Mouse (Mus musculus): ENCODE results near the gene Adk.

DNA sequence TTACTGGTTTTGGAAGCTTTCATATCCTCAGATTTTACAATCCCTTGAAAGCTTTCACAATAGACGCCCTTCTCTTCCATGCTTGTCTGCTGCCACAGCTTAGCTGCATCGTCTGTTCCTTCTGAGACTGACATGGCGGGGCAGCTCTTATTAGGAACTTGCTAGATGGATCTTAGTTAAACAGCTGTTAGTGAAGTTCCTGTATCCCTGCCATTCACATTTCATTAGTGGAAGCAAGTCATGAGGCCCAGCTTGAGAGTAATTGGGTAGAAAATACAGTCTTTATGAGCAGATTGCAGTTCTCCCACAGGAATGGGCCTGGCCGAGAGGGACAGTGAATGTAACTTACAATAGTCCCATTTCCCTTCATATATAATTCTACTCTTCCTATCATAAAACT, 356.5 kb downstream of the Adk start:
- TF ChIP-seq CTCF (IDR thresholded peaks at IDR 0.05; ENCODE audit: control insufficient read depth, insufficient read depth, low read length) (no peak), POLR2A (IDR thresholded peaks at IDR 0.05; ENCODE audit: borderline replicate concordance, control insufficient read depth, low read depth, low read length) (no peak)
